Comparison of ENCODE assay signal across 8 mouse cellular contexts in genomic region chr11:26962928-26963667, GRCm38 (mm10).
DNase-seq lines count a peak whose midpoint lies in the region; ATAC-seq and TF ChIP-seq lines count a peak whose summit lies in the region.

No protein-coding gene starts in this region.

- H3K4me2 ChIP-seq in hindbrain, embryonic 12.5 days (replicated peaks) = no peak overlapping the region
- H3K4me2 ChIP-seq in kidney, embryonic 15.5 days = no peak overlapping the region

- intact Hi-C loops in left cerebral cortex, postnatal 14 days (cut with DNase I) = loop anchor here (10.0 kb wide), 1 partner anchor 758 kb away; no protein-coding TSS in a partner anchor

- TF ChIP-seq EP300 in MEL (IDR thresholded peaks at IDR 0.05; ENCODE audit: low read depth in 1 of 2, low read length in 2 of 2) = no peak

- no peak overlapping the region for H3K9ac ChIP-seq in MEL (ENCODE audit: control insufficient read depth, low read depth, low read length, poor library complexity, severe bottlenecking)
- no peak overlapping the region for H3K9ac ChIP-seq in hindbrain, embryonic 12.5 days
- H3K9ac ChIP-seq in kidney, embryonic 15.5 days = no peak overlapping the region

- TF ChIP-seq RAD21 in MEL (IDR thresholded peaks at IDR 0.05; ENCODE audit: low read depth, low read length) = no peak

- peaks cover 3 to 7% of the 10 kb centered on the region in 2 experiments; a peak in 2 of 4 replicates for H3K27me3 ChIP-seq in MEL (ENCODE audit: control insufficient read depth in 1 of 2, insufficient read depth in 2 of 2, low read length in 2 of 2)
- no peaks in the 10 kb centered on the region for H3K27me3 ChIP-seq in embryonic facial prominence, embryonic 10.5 days (replicated peaks; ENCODE audit: low read depth, poor library complexity, severe bottlenecking)
- no peaks in the 10 kb centered on the region for H3K27me3 ChIP-seq in hindbrain, embryonic 12.5 days
- H3K27me3 ChIP-seq in thymus, adult 2 months (ENCODE audit: control insufficient read depth, insufficient read depth, low read length) = no peaks in the 10 kb centered on the region
- no peaks in the 10 kb centered on the region for H3K27me3 ChIP-seq in kidney, embryonic 15.5 days

- no peak for TF ChIP-seq CTCF in MEL (IDR thresholded peaks at IDR 0.05 in 2 of 3, conservative IDR thresholded peaks at IDR 0.05 in 1 of 3; ENCODE audit: control insufficient read depth in 1 of 3, insufficient read depth in 1 of 3, low read depth in 2 of 3, low read length in 3 of 3, poor library complexity in 1 of 3, severe bottlenecking in 1 of 3)
- no peak for TF ChIP-seq CTCF in thymus, adult 2 months (IDR thresholded peaks at IDR 0.05; ENCODE audit: borderline replicate concordance, control insufficient read depth, extremely low read depth, insufficient read depth, low read length, poor library complexity)

- DNase-seq in left cerebral cortex, postnatal 14 days (ENCODE audit: low spot score in 2 of 2) = peak; percentile 24 to 25
- DNase-seq in left cerebral cortex, adult 8-10 months (ENCODE audit: low spot score in 2 of 2) = no peak
- peak; percentile 69 for DNase-seq in MEL (ENCODE audit: low read depth, low spot score)
- DNase-seq in embryonic facial prominence, embryonic 10.5 days (ENCODE audit: low spot score) = peak; percentile 18
- DNase-seq in thymus, adult 2 months = no peak
- no peak for DNase-seq in urinary bladder, postnatal 36 days (ENCODE audit: low spot score in 2 of 2)

- H3K4me3 ChIP-seq in MEL (ENCODE audit: control insufficient read depth in 1 of 2, insufficient read depth in 1 of 2, low read depth in 2 of 2, low read length in 2 of 2) = peak overlapping the region in 1 of 2 experiments; percentile 43; a peak in 1 of 4 replicates
- no peak overlapping the region for H3K4me3 ChIP-seq in embryonic facial prominence, embryonic 10.5 days
- H3K4me3 ChIP-seq in hindbrain, embryonic 12.5 days = no peak overlapping the region
- H3K4me3 ChIP-seq in thymus, adult 2 months (ENCODE audit: control insufficient read depth, insufficient read depth, low read length) = no peak overlapping the region
- H3K4me3 ChIP-seq in kidney, embryonic 15.5 days (replicated peaks) = no peak overlapping the region

- H3K9me3 ChIP-seq in MEL (replicated peaks; ENCODE audit: insufficient read depth, low read length) = no peaks in the 10 kb centered on the region
- H3K9me3 ChIP-seq in embryonic facial prominence, embryonic 10.5 days = no peaks in the 10 kb centered on the region
- no peaks in the 10 kb centered on the region for H3K9me3 ChIP-seq in hindbrain, embryonic 12.5 days (replicated peaks)
- H3K9me3 ChIP-seq in kidney, embryonic 15.5 days (replicated peaks) = no peaks in the 10 kb centered on the region

- WGBS in embryonic facial prominence, embryonic 10.5 days = 63% methylated on average over 8 of the region's 8 CpGs
- 56% methylated on average over 8 of the region's 8 CpGs for WGBS in hindbrain, embryonic 12.5 days
- 57% methylated on average over 8 of the region's 8 CpGs for WGBS in thymus, adult 2 months
- WGBS in kidney, embryonic 15.5 days = 52% methylated on average over 8 of the region's 8 CpGs

- peaks cover 0 to 5% of the 10 kb centered on the region in 2 experiments; a peak in 1 of 4 replicates for H3K4me1 ChIP-seq in MEL (ENCODE audit: control insufficient read depth in 1 of 2, insufficient read depth in 2 of 2, low read length in 2 of 2)
- H3K4me1 ChIP-seq in embryonic facial prominence, embryonic 10.5 days = peaks cover 15% of the 10 kb centered on the region
- peaks cover 14% of the 10 kb centered on the region for H3K4me1 ChIP-seq in hindbrain, embryonic 12.5 days
- H3K4me1 ChIP-seq in thymus, adult 2 months (replicated peaks; ENCODE audit: control insufficient read depth, insufficient read depth, low read length) = no peaks in the 10 kb centered on the region
- peaks cover 9% of the 10 kb centered on the region for H3K4me1 ChIP-seq in kidney, embryonic 15.5 days

- no peak overlapping the region for H3K27ac ChIP-seq in MEL (ENCODE audit: control insufficient read depth, low read depth, low read length)
- H3K27ac ChIP-seq in embryonic facial prominence, embryonic 10.5 days (replicated peaks) = 0 out of 2 replicates have a peak overlapping the region, but pooled peaks have one; percentile 26
- H3K27ac ChIP-seq in hindbrain, embryonic 12.5 days = no peak overlapping the region
- no peak overlapping the region for H3K27ac ChIP-seq in thymus, adult 2 months (ENCODE audit: control insufficient read depth, insufficient read depth, low read length)
- H3K27ac ChIP-seq in kidney, embryonic 15.5 days = no peak overlapping the region

- no peaks in the 10 kb centered on the region; a peak in 1 of 4 replicates for H3K36me3 ChIP-seq in MEL (ENCODE audit: control insufficient read depth in 1 of 2, insufficient read depth in 2 of 2, low read length in 2 of 2)
- no peaks in the 10 kb centered on the region for H3K36me3 ChIP-seq in embryonic facial prominence, embryonic 10.5 days (replicated peaks)
- H3K36me3 ChIP-seq in hindbrain, embryonic 12.5 days = no peaks in the 10 kb centered on the region
- no peaks in the 10 kb centered on the region for H3K36me3 ChIP-seq in thymus, adult 2 months (ENCODE audit: control insufficient read depth, insufficient read depth, low read length)
- no peaks in the 10 kb centered on the region for H3K36me3 ChIP-seq in kidney, embryonic 15.5 days

- H3K79me2 ChIP-seq in MEL (ENCODE audit: control insufficient read depth, insufficient read depth, low read length, poor library complexity) = no peaks in the 10 kb centered on the region

- ATAC-seq in hindbrain, embryonic 12.5 days (ENCODE audit: low FRiP score) = 0 out of 2 replicates have a peak, but pooled peaks have one; percentile 24
- no peak for ATAC-seq in kidney, embryonic 15.5 days (replicated peaks; ENCODE audit: low FRiP score)

- no peak for TF ChIP-seq POLR2A in MEL (IDR thresholded peaks at IDR 0.05; ENCODE audit: control insufficient read depth in 1 of 2, insufficient read depth in 1 of 2, low read depth in 1 of 2, low read length in 2 of 2, poor library complexity in 1 of 2)
- no peak for TF ChIP-seq POLR2A in thymus, adult 2 months (IDR thresholded peaks at IDR 0.05; ENCODE audit: control insufficient read depth, extremely low read depth, insufficient read depth, low read length, poor library complexity)

TF ChIP-seq in MEL, 35 proteins besides CTCF, POLR2A, EP300 and RAD21:
- no peak for TF ChIP-seq MAZ (IDR thresholded peaks at IDR 0.05; ENCODE audit: low read depth, low read length)
- no peak for TF ChIP-seq ELF1 (IDR thresholded peaks at IDR 0.05; ENCODE audit: low read depth, low read length)
- no peak for TF ChIP-seq GATA1 (IDR thresholded peaks at IDR 0.05; ENCODE audit: low read depth, low read length)
- TF ChIP-seq SMC3 (IDR thresholded peaks at IDR 0.05; ENCODE audit: low read depth, low read length) = no peak
- TF ChIP-seq JUND (IDR thresholded peaks at IDR 0.05; ENCODE audit: low read depth, low read length) = no peak
- no peak for TF ChIP-seq GABPA (IDR thresholded peaks at IDR 0.05; ENCODE audit: low read depth, low read length)
- no peak for TF ChIP-seq ETS1 (IDR thresholded peaks at IDR 0.05; ENCODE audit: low read depth, low read length)
- TF ChIP-seq MYC (IDR thresholded peaks at IDR 0.05; ENCODE audit: low read depth, low read length) = no peak
- no peak for TF ChIP-seq HCFC1 (IDR thresholded peaks at IDR 0.05; ENCODE audit: low read depth, low read length)
- no peak for TF ChIP-seq ZMIZ1 (IDR thresholded peaks at IDR 0.05; ENCODE audit: low read depth, low read length)
- no peak for TF ChIP-seq TCF12 (IDR thresholded peaks at IDR 0.05; ENCODE audit: low read depth, low read length)
- TF ChIP-seq NRF1 (IDR thresholded peaks at IDR 0.05; ENCODE audit: insufficient read depth, low read depth, low read length, poor library complexity, severe bottlenecking) = no peak
- no peak for TF ChIP-seq ZC3H11A (IDR thresholded peaks at IDR 0.05; ENCODE audit: low read depth, low read length)
- TF ChIP-seq ZNF384 (IDR thresholded peaks at IDR 0.05; ENCODE audit: low read depth, low read length) = no peak
- no peak for TF ChIP-seq USF1 (IDR thresholded peaks at IDR 0.05; ENCODE audit: low read depth, low read length)
- TF ChIP-seq SIN3A (IDR thresholded peaks at IDR 0.05; ENCODE audit: low read length) = no peak

Comparison
In these comparisons a context has a peak if more than half of its experiments do, and no peak if none do; other contexts are left out.
1. DNase-seq: peak in left cerebral cortex, postnatal 14 days (2 of 2), MEL (single experiment) and embryonic facial prominence, embryonic 10.5 days (single experiment); none in left cerebral cortex, adult 8-10 months (0 of 2), thymus, adult 2 months (single experiment) and urinary bladder, postnatal 36 days (0 of 2).